Mouse (Mus musculus): ENCODE measurements at regions not wholly inside any gene's neighbourhood (a gene's known extent, or its start where the extent isn't known, plus 50 kb on each side); places are given as distances from the start of the nearest gene placed in this dataset.

DNA sequence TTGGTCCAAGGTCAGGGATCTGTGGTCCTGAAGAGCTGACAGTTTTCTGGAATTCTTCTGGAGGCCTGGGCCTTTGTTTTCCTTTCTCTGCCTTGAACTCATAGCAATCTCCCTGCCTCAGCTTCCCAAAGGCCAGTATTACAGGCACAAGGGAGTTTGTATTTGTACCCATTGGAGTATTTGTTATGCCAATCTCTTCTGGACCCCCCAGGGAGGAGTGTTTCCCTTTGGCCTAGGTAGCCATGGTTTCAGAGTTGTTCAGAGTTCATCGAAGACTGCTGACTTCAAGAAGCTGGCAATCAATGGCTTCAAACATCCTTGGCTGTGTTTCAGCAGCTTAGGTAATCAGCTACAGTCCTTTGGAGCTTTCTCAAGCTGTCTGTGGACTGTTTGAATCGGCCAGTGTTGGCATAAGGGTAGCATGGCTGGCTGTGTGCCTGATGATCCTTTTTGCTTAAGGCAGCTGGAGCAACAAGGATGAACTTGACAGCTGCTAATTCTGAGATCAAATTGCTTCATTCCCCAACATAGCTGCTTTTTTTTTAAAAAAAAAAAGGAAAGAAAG lies 161.2 kb upstream of the Pja1 start:
- peaks cover 10% of the 10 kb centered on the region for H3K27me3 ChIP-seq
- POLR2A ChIA-PET = interaction anchor here (1.0 kb wide), 1 partner anchor 11 kb away, joined by 4 read pairs; no protein-coding TSS in a partner anchor
- TF ChIP-seq CTCF (IDR thresholded peaks at IDR 0.05) = no peak
- CTCF ChIA-PET = no interaction called here
- ATAC-seq (no peak), DNase-seq (ENCODE audit: low read depth, low spot score) (no peak)
- in situ Hi-C loops (cut with MboI; ENCODE audit: low pct_unique_long_range_greater_than_20kb) = no loop called here

DNA sequence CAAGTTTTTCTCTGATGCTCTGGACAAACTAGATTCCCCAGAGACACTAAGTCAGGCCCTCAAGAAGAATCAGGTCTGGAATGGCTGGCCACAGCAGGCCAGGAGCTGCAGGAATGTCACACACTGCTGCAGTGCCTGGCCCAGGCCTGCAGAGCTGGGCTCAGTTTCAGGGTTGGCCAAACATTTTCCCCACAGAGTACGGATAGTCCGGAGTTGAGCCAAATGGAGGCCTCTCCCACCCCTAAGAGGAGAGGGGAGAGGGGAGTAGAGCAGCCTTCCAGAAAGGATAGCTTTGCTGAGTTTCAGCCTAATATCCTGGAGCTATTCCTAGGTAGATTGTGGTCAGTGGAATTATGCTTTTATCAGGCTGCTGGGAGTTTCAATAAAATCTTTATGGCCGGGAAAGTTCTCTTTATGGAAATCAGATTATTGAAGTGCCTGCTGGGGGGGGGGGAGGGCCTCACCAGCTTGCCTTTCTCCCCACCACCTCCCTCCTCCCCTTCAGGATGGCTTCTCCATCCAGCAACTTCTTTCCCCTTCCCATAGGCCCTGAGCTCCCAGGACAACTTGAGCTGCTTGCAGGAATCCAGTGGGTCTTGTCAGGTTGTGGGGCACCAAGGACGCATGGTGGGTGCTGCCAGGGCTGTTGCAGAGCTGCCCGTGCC lies 153.6 kb upstream of the Pja1 start:
- TF ChIP-seq CTCF (IDR thresholded peaks at IDR 0.05) = no peak
- no peak for ATAC-seq
- CTCF ChIA-PET = interaction anchor here (0.9 kb wide), 1 partner anchor 11 kb away, joined by 5 read pairs; no protein-coding TSS in a partner anchor
- DNase-seq (ENCODE audit: low read depth, low spot score) = no peak
- H3K27me3 ChIP-seq = peaks cover 39% of the 10 kb centered on the region
- POLR2A ChIA-PET = no interaction called here
- in situ Hi-C loops (cut with MboI; ENCODE audit: low pct_unique_long_range_greater_than_20kb) = no loop called here

DNA sequence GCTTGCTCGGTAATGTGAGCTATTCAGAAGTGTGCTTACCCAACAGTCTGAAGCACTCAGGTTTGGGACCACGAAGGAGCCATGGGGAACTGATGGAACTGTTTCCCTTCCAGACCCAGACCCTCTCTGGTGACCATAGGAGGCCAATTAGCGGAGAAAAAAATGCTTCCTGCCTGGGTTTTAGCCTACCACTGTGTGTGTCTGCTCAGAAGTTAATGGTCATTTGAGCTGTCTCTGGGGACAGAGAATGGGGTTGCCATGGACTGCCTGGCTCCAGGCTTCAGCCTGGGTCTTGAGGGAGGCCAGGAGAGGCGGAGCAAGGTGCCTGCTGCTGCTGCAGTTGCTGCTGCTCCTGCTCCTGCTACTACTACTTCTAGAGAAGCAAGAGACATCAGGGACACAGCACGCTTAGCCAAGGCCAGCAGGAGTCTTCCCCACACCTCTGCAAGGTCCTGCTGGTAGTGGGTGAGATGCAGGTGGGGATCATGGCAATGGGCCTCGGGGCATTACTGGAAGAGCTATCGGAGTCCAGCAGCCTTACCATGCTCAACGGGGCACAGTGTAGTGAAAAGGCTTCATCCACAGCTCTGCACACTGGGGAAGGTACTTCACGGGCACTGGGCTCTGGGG lies 141.2 kb upstream of the Pja1 start:
- H3K27me3 ChIP-seq = peaks cover 24% of the 10 kb centered on the region
- CTCF ChIA-PET = interaction anchor here (1.1 to 1.2 kb wide), 3 partner anchors 10 to 15 kb away, joined by 3 read pairs; no protein-coding TSS in a partner anchor
- TF ChIP-seq CTCF (IDR thresholded peaks at IDR 0.05) = no peak
- ATAC-seq (no peak), DNase-seq (ENCODE audit: low read depth, low spot score) (no peak)
- in situ Hi-C loops (cut with MboI; ENCODE audit: low pct_unique_long_range_greater_than_20kb) = no loop called here
- POLR2A ChIA-PET = interaction anchor here (0.6 to 0.8 kb wide), 2 partner anchors 31 to 38 kb away, joined by 3 to 4 read pairs; no protein-coding TSS in a partner anchor

DNA sequence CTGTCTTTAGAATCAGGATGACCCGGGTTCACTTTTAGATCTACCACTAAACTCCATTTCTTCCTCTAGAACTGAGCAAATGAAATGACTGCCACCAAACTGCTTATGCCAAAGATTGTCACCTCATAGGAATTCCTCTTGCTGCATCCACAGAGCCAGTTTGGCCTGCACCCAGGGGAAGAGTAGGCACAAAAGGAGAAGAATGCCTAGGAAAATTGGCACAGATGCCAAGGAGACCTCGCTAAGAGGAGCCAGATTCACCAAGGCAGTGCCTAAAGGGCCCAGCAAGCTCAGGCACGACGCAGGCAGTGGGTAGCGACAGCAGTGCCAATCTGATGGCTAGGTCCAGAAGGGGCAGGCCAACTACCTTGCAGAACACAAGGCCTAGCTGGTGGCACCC lies 139.0 kb upstream of the Pja1 start:
- DNase-seq (ENCODE audit: low read depth, low spot score) (no peak), ATAC-seq (no peak)
- no peak for TF ChIP-seq CTCF (IDR thresholded peaks at IDR 0.05)
- CTCF ChIA-PET = no interaction called here
- POLR2A ChIA-PET = interaction anchor here (1.5 kb wide), 1 partner anchor 25 kb away, joined by 3 read pairs; no protein-coding TSS in a partner anchor
- in situ Hi-C loops (cut with MboI; ENCODE audit: low pct_unique_long_range_greater_than_20kb) = no loop called here
- H3K27me3 ChIP-seq = peaks cover 13% of the 10 kb centered on the region

DNA sequence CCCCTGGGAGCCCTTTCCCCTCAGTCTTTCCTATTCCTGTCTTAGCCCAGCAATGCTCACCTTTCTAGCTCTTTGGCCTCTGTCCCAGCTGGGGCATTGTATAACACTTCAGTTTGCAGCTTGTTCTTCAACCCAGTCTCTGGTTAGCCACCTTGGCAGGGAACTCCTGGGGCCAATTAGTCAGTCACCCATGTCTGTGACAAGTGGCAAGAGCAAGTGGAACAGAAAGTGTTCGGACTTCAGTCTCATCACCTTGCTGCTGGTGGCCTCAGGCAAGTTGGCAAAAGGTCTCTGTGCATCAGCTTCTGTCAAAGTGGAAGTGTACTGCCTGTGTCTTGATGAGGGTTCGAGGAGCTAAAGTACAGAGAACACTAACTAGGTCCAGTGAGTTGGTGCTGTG lies 138.5 kb upstream of the Pja1 start:
- TF ChIP-seq CTCF (IDR thresholded peaks at IDR 0.05) = no peak
- peaks cover 8% of the 10 kb centered on the region for H3K27me3 ChIP-seq
- POLR2A ChIA-PET = no interaction called here
- DNase-seq (ENCODE audit: low read depth, low spot score) (no peak), ATAC-seq (no peak)
- in situ Hi-C loops (cut with MboI; ENCODE audit: low pct_unique_long_range_greater_than_20kb) = no loop called here
- CTCF ChIA-PET = interaction anchor here (1.0 kb wide), 1 partner anchor 23 kb away, joined by 3 read pairs; no protein-coding TSS in a partner anchor

DNA sequence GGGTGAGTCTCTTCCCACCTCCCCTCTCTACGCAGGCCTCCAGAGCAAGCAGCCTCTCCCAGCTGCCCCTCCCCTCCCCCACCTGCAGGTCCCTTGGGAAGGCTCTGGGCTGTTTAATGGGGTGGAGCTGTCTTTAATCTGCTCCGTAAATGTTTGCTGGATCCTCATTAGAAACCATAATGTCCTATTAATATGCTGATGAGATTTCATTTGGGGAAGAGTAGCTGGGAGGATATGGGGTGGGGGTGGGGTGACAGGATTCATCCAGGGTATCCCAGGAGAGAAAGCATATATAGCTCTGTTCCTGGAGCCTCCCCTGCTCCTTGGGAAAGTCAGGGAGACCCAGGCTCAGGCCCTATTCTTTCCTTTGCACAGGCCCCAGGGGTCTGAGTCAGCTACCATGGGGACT lies 137.2 kb upstream of the Pja1 start:
- in situ Hi-C loops (cut with MboI; ENCODE audit: low pct_unique_long_range_greater_than_20kb) = no loop called here
- DNase-seq (ENCODE audit: low read depth, low spot score) (no peak), ATAC-seq (no peak)
- POLR2A ChIA-PET = interaction anchor here (0.6 kb wide), 1 partner anchor 45 kb away, joined by 4 read pairs; no protein-coding TSS in a partner anchor
- CTCF ChIA-PET = no interaction called here
- H3K27me3 ChIP-seq = peaks cover 5% of the 10 kb centered on the region
- no peak for TF ChIP-seq CTCF (IDR thresholded peaks at IDR 0.05)

DNA sequence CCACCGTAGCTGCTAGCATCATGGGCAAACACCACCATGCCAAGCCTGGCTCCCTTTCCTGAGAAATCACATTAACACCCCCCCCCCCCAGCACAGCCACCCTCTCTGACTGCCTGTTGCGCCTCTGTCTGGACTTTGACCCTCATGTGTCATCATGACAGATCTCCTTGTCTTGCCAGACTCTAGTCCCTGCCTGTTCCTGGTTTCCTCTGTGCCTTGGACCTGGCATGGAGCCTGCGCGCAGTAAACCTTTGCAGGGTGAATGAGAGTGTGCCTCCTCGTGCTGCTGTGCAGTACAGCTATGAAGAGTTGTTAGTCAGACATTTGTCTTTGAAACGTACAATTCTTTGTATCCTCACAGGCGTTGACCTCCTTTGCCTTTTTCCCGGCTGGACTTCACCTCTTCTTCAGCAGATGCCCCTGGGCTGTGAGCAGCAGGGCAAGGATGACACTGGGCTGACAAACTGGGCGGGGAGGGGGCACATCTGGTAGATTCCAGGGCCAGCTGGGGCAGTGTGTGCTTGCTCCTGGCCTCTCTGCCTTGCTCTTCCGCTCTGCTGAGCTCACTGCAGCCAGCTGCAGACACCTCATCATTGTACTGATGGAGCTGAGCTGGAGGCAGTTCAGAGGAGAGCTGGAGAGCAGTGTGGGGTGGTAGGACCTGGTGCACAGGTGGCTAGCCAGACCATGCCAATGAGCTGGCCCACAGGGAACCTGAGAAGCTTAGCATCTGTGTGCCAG lies 134.2 kb upstream of the Pja1 start:
- CTCF ChIA-PET = no interaction called here
- POLR2A ChIA-PET = no interaction called here
- ATAC-seq = peak; percentile 41
- DNase-seq (ENCODE audit: low read depth, low spot score) = no peak
- no peak for TF ChIP-seq CTCF (IDR thresholded peaks at IDR 0.05)
- H3K27me3 ChIP-seq = no peaks in the 10 kb centered on the region
- in situ Hi-C loops (cut with MboI; ENCODE audit: low pct_unique_long_range_greater_than_20kb) = no loop called here

DNA sequence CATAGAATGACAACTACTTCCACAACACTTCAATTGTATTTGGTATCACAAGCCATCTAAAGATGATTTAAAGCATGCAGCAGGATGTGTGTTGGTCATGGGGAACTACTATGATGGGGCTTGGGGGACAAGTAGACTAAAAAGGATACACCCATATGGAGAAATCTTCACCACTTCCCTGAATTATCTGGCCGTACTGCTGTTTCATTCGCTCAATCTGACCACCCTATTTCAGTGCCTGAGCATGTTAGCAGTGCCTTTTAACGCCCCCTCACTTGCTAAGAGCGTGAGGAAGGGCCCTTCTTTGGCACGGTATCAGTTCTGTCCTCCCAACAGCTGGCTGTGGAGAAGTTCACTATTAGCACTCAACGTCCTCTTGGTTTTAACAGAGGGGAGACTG lies 132.6 kb upstream of the Pja1 start:
- in situ Hi-C loops (cut with MboI; ENCODE audit: low pct_unique_long_range_greater_than_20kb) = no loop called here
- no peak for ATAC-seq
- ChIA-PET POLR2A (no interaction called here), CTCF (no interaction called here)
- no peak for DNase-seq (ENCODE audit: low read depth, low spot score)
- TF ChIP-seq CTCF (IDR thresholded peaks at IDR 0.05) = no peak
- H3K27me3 ChIP-seq = peaks cover 3% of the 10 kb centered on the region

DNA sequence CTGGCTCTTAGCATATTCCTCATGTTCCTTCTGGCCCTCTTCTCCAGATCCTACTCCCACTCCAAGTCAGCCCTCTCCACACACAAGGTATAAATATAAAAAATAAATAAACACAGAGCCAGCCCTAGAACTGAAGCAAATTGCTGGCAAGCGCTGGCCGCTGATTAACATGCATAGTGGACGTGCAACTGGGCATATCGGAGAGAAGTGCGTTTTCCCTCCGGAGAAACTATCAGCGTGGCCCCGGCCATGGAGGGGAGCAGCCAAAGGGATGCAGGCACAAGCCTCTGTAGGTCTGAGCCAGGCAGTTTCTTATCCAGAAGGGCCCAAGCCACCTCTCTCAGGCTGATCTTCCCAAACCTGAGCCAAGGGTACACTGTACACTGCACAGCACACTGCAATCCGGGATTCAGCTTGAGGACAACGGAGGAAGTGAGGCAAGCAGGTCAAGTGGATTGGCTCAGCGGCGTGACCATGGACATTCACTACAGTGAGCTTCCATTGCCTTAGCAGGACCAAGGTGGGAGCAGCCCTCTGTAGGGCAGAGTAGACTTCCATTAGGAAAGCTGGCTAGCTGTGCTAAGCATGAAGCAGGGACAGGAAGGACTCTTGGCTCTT lies 131.3 kb upstream of the Pja1 start:
- CTCF ChIA-PET = no interaction called here
- in situ Hi-C loops (cut with MboI; ENCODE audit: low pct_unique_long_range_greater_than_20kb) = no loop called here
- TF ChIP-seq CTCF (IDR thresholded peaks at IDR 0.05) = no peak
- DNase-seq (ENCODE audit: low read depth, low spot score) = no peak
- H3K27me3 ChIP-seq = peaks cover 3% of the 10 kb centered on the region
- peak; percentile 67 for ATAC-seq
- POLR2A ChIA-PET = no interaction called here

DNA sequence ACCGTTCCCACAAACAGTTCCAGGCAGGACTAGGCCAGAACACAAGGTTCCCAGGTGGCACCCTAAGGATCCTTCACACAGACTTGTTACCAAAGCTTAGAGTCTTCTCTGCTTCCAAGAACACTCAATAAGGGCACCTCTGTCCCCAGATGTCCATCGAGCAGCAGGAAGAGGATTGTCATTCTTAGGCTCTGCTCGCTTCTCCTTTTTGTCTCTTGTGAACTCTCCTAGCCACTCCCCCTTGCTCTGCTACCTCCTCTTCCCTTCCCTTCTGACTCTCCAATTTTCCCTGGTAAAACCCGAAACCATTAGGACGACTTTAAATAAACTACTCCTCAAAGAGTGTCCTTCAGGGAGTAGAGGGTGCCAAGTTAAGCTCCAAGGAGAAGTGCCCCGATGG lies 124.4 kb upstream of the Pja1 start:
- in situ Hi-C loops (cut with MboI; ENCODE audit: low pct_unique_long_range_greater_than_20kb) = no loop called here

More for the DNA sequence above, 124.4 kb upstream of the Pja1 start:
- ChIA-PET POLR2A (no interaction called here), CTCF (no interaction called here)
- H3K27me3 ChIP-seq = peaks cover 3% of the 10 kb centered on the region
- ATAC-seq = no peak
- TF ChIP-seq CTCF (IDR thresholded peaks at IDR 0.05) = no peak
- DNase-seq (ENCODE audit: low read depth, low spot score) = no peak

Data from Patski (cell line).